Mouse (Mus musculus): ENCODE measurements around the gene Abl1. TPM values are rescaled to one million over a fixed set of nuclear protein-coding genes. Genes with fewer than 3 reads are reported as not detected.
A peak's percentile ranks its signal among the peaks of the same experiment; 100 is the strongest.

The Abl1 gene
- total RNA-seq, 2 experiments from 2014 or later = 39.2 to 51.8 TPM

DNA sequence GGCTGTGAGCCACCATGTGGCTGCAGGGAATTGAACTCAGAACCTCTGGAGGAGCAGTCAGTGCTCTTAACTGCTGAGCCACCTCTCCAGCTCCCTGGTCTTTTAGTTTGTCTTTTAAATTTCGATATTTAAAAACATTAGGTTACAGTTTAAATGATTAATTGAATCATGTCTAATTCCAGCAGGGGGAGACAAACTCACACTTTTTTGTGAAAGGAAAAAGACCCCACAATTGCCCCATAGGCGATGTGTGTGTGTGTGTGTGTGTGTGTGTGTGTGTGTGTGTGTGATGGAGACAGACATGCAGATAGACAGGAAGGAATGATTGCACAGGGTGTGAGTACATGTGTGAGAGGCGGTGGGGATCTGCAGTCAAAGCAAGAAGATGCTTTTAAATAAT is 100.1 kb downstream of the Abl1 start:
- DNase-seq = no peak

DNA sequence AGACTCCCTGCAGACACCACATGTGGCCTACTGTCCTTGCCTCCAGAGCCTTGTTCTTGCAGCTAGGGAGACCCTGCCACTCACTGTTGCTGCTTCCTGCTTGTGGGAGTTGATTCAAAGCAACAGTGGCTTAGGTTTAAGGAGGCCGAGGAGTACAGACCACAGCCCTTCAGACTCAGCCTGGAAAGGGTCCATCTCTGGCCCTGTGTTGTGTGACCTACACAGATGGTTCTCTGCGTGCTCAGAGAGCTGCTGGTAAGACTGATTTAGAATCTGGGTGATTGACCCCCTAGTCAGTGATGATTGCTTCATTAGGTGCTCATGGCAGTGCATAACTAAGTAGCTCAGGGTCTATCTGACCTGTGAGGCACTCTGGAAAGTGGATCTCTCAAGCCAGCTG is 101.0 kb downstream of the Abl1 start:
- no peak for DNase-seq

DNA sequence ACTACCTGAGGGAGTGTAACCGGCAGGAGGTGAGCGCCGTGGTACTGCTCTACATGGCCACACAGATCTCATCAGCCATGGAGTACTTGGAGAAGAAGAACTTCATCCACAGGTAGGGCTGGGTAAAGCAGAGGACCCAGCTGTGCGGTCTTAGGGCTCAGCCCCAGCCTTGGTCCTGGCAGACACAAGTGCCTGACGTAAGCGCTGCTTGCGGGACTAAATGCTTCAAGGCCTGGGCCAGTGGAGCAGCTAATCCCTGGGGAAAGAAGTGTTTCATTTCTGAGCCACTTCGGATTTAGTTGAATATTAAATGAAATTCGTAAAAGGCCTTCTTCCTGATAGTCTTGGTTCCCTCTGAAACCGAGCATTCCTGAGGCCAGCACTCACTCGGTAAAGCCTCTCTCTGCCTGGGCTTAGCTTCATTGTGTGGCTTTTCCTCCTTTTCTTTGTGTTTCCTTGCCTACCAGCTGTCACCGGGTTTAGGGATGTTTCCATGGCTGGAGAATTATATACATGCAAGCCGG is 102.6 kb downstream of the Abl1 start:
- no peak for DNase-seq

DNA sequence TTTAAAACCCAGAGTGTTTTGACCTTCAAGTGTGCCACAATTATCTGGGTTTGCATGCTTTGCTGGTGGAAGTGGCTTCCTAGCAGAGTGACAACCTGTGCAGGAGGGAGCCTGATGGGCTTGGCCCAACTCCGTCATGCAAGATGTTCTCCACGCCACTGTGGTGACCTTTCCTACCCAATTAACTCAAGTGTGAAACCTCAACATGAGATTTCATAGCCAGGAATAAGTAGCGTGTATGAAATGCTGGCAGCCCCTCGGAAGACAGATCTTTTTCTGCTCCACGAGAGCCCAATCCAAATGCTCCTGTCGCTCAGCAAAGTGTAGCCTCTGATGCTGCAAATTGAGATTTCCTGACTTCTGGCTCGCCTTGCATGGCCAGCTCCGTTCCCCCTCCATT is 103.1 kb downstream of the Abl1 start:
- no peak for DNase-seq

DNA sequence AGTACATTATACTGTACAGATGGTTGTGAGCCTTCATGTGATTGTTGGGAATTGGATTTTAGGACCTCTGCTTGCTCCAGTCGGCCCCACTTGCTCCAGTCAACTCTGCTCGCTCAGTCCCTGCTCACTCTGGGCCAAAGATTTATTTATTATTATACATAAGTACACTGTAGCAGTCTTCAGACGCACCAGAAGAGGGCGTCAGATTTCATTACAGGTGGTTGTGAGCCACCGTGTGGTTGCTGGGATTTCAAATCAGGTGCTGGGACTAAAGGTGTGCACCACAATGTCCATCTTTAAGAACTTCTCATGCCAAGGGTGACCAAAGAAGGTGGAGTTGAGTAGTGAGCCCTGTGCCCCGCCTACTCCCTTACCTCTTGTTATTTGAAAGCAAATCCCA is 104.4 kb downstream of the Abl1 start:
- no peak for DNase-seq

DNA sequence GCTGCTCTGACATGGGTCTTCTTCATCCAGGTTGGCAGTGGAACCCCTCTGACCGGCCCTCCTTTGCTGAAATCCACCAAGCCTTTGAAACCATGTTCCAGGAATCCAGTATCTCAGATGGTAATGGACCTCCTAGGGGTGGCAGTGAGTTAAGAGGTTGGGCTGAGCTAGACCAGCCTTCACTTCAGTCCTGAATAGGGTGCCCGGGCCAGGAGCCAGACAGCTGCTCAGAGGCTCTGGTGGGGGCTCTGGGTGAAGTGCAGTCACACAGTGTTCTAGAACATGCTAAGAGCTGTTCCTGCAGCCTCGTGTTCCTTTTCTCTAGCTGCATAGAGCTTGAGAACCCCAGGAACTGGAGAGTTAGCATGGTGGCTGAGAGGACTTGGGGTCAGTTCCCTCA is 108.8 kb downstream of the Abl1 start:
- no peak for DNase-seq

DNA sequence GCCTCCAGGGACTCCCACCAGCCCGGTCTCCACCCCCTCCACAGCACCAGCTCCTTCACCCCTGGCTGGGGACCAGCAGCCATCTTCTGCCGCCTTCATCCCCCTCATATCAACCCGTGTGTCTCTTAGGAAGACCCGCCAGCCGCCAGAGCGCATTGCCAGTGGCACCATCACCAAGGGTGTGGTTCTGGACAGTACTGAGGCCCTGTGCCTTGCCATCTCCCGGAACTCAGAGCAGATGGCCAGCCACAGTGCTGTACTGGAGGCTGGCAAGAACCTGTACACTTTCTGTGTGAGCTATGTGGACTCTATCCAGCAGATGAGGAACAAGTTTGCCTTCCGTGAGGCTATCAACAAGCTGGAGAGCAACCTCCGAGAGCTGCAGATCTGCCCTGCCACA is 113.2 kb downstream of the Abl1 start:
- DNase-seq = no peak

DNA sequence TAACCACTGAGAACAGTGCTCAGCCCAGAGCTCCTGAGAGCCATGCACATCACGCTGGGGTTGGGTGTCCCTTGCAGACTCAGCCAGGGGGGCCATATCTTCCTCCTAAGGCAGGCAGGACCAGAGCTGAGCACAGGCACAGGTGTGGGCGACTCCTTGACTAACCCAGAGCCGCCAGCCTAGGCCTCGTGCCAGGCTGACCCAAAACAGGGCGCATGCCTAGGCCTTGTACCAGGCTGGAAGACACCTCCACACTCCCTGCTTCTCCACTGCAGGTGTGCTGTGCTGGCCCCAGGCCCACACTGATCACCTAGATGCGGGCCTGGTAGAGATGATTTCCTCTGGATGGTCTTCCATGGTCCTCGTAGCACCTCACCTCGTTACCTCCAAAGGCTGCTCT is 114.6 kb downstream of the Abl1 start:
- DNase-seq = no peak

DNA sequence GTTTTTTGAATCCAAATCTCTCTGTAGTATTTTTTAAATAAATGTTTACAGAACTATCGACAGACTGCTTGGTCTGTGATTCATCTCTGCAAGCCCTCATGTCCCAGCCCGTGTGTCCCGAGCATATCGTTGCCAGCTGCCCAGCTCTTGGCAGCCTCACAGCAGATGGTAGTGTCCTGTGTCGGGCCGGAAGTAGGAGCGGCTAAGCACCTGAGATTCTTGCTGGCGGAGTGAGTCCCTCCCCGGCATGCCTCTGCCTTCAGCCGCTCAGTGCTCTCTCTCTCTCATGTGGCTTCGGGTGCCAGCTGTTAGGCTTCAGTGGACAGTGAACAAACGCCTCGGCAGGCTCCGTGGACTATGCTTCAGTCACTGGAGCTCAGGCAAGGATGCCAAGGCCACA is 115.3 kb downstream of the Abl1 start:
- DNase-seq = no peak

DNA sequence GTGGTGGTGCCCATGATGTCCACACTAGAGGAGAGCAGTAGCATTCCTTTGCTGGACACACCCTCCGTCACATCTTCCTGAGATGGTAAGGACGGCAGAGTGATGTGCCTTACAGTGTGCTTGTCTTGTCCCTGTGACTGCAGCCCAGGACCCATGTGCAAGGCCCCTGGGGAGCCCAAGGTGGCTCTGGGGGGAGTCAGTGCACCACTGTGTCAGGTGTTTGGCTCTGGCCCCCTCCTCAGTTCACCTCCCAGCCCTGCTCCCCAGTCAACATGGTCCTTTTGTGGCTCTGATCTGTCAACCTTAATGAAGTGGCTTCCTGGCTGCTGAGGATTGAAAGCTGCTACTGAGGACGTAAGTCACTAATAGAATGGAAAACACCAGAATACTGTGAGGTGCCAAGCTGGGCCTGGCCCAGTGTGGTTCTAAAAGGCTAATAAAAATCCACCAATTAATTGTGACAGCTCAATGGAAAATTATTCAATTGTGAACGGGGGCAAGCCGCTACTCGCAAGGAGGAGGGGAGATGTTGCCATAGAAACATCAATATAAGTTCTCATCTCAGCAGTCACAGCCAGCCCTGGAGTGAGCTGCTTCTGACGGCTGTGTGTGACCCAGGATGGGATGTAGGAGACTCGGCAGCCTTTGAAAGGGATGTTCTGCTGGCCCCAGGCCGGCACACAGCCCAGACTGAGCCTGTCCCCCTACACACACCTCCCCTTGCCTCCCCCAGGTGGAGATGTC is 118.6 kb downstream of the Abl1 start:
- no peak for DNase-seq

DNA sequence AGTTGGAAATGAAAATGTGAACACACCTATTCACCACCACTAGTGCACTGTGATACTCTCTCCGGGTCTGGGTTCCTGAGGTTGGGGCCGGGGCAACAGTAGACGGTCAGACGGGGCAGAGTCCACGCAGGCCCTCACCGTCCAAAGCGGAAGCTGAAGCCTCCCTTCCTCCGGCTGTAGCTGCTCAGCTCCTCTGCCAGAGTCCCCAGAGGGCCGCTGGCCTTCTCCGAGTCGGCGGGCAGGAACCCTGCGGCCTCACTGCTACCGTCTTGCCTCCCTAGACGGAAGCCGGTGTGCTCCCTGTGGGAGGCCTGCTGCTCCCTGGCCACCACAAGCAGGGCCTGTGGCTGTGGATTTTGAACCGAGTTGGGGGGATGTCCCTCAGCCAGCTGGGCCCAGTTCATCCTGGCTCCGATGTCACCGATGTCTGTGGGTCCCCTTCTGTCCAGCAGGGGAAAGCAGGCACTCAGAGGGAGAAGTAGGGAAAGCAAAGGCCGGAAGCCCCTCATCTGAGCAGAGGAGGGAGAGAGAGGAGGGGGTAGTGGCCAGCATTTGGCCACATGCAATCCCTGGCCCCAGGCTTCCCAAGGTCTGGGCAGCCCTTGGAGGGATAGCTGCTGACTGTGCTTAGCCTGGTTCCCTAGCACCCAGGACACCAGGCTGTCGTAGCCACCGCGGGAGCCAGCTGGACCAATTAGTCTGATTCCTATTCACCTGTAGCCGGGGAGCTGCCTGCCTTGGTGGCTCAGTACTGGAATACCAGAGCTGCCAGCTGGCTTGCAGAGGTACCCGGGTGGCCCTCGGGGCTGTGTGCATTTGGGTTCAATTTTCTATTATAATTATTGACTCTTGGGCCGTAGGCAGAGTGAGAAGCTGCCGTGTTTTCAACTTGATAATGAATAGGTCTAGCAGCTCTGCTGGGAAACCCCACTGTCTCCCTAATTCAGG is 120.5 kb downstream of the Abl1 start:
- DNase-seq = no peak

DNA sequence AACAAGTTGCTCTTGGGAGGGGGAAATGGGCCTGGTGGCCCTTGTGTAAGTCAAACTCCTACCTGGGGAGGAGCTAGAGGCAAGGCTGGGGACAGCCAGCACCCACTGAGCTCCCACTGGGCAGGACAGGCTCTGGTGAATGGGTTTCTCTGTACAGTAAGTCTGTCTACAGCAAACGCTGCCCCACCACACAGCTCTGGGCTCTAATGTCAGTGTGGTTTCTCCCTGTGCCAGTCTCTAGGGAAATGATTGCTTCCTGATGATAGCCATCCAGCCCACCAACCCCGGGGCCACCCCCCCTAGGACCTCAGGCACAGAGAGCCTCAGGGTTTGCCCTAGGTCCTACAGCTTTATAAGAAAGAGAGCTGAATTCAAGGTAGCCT is 121.2 kb downstream of the Abl1 start:
- no peak for DNase-seq

DNA sequence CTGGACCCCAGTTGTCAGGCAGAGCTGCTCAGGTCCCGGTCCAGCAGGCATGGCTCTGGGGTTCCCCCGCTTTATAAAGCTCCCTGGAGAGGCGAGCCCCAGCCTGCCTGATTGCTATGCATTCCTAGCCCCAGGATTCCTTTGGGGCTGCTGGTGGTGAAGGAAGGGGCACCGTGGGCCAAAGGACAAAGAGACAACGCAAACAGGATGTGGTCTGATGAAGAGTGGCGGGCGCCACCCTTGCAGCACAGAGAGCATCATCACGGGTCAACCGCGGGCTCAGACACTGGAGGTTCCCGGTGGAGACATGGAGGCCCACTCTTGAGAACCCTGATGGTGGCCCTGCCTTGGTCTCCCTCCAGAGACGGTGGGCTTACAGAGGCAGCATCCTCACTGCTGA is 122.3 kb downstream of the Abl1 start, which contains the start of gene Qrfp:
TSS of gene Qrfp (minus strand) at position 137 of the 400 bp plus-strand sequence.
- DNase-seq = no peak

DNA sequence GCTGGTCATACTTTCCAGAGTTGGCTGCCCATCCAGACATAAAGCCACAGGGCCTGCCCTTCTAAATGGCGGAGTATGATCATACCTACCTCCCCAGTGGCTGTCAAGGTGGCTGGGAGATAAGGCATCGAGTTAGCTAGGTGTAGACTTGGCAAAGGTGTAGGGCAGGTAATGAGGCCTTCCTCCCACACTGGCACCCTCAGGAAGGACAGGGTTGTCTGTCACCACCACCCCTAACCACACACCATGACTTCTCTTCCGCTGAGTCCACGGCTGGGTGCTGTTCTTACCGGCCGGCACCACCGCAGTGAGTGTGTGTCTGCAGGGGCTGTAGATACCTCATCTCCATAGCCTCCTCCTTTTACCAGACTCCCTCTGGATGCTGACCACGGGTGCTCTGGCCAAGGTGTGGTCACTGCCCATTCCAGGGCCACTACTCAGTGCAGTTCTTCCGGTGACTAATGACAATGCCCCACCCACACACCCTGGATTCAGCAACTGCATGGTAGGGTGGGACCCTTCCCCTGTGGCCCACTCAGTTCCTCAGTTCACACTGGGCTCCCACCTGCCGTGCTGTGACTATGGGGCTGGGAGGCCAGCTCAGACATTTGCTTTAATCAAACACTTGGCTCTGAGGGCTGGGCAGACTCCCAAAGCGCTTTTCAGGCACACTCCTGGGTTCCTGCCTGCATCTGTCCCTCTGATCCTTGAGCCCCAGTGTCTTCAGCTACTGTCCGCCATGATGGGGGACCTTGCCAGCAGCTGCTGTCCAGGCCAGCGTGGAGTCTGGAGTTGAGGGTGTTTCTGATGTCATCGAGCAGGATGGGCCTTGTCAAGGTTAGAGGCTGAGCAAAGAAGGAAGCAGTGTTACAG is 123.1 kb downstream of the Abl1 start:
- no peak for DNase-seq

DNA sequence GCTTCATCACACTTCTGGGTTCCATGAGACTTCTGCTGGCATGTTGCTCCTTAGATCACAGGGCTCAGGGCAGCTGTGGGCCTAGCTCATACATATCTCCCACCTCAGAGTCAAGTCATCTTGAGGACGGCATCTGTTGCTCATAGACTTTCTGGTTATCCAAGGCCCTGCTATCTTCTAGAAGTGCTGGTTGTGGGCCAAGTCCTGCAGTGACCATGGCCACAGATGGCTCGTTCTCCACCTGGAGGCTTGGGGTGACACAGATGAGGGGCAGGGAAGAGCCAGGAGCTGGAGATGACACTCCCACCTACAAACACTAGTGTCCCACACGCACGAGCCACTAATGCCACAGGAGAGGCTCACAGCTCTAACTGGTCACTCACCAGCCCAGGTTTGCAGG is 125.5 kb downstream of the Abl1 start:
- DNase-seq = no peak

DNA sequence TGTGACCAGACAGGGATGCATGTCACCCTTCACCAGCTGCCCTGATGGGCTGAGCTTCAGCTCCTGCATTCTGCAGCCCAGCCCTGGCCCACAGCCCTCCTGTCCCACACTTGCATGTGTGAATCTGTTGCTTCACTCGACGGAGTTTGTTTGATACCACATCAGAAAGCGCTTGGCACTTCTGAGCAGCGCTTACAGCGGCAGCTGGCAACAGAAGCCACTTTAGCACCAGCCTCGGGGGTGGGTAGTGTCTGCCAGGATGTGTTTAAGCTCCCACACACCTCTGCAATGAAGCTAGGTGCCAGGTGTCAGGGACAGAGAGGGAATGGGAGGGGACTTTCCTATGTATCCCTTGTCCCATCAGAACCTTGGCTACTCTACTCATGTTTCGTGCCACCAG is 126.5 kb downstream of the Abl1 start:
- DNase-seq = no peak

DNA sequence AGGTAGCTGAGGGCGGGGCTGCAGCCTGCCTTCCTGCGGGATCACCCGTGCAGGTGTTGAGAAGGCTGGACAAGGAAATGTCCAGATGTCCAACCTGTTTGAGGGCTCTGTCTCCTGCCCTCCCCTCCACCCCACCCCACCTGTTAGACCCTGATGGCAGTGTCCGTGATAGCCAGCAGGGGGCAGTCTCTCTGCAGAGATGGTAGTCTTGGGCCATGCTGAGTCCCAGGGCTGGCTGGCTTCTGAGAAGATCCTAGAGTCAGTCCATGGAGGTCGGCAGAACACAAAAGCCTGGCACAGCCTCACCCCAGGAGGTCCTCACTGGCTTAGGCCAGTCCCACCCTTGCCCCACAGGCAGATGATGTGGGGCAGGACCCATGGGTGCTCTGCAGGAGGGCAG is 127.2 kb downstream of the Abl1 start:
- DNase-seq = peak; percentile 75

DNA sequence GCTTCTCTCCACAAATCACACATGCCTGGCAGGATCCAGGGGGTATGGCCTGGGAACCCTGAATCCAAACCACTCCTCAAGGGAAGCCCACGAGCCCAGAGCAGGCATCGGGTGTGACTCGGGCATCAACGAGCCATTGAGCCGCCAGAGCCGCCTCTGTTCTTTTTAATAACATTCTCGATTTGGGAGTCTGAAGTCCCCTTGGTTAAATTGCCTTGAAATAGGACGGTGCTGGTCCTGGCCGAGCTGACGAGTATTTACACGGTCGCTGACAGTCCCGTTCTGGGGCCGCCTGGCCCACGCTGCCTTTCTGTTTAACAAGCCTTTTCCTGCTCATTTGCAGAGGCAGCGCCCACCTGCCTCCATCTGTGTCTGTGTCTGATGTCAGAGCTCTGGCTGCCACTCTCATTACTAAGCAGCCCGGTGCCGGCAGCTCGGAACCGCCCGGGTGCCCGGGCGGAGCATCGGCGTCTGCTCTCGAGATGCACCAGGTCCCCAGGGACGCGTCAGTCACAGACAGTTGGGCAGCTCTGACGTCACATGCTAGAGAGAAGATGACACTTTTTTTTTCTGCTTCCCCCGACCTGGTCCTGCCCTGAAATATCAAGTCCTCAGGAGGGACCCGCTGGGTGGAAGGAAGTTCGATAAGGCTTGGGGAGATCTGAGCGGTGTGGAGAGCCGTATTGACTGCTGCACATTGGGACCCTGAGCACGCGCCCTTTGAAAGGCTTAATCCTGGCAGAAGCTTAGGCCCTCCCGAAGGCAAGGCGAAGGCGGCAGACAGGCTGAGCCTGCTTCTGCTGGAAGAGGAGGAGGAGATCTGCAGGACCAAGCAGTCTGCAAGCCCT is 134.6 kb downstream of the Abl1 start:
- no peak for DNase-seq

DNA sequence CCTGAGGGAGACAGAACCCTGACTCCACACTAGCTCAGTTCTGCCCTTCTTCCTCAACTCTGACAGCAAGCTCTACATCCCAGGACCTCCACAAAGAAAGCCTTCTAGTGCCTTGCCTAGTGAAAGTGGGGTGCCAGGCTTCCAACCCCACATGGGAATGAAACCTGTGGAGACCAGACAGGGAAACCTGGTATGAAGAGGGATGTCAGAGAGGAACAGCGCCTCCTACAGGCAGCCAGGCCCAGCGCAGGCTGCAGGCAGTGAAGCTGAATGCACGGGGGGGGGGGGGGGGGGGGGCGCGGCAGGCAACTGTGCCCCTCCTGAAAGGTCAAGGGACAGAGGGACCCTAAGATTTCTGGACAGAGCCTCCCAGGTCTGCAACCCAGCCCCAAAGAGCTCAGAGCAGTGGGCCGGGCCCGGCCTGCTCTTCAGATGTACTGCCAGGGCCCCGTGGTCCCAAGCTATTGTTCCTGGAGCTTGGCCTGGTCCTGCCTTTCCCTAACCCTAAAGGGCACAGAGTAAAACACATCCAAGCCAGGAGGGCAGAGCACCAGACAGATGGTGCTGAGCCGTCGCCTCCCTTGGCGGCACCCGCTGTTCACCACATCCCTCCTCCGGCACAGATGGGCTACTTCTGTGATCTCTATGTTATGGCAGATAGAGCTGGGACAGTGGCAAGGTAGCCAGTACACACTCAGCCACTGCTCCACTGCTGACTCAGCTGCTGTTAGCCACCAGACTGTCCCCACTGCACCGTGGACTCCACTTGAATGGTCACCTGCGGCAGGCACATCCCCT is 136.0 kb downstream of the Abl1 start:
- peak; percentile 55 for DNase-seq

DNA sequence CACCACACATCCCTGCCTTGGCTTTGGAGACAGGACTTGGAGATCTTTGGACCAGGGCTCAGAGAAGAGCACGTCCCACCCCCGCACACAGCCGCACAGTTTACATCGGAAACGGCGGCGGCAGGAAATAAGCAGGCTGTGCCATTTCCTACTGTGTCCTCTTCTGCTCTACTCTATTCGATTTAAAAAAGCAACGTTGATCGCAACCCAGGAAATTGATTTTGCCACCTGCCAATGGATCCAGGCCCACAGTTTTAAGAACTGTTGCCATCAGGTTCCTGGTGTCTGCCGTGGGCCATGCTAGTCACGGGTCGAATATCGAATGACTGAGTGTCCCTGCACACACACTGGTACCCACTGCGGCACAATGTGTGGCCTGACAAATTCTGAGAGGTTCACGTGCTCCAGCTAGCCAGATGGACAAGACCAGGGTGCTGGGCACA is 137.3 kb downstream of the Abl1 start:
- no peak for DNase-seq
